Mouse (Mus musculus) cerebellum, adult 11-12 months (tissue): Measurements from ENCODE around the gene Abcb10.
A peak's percentile ranks its signal among the peaks of the same experiment; 100 is the strongest.
"Not testable (repeated sequence)": the region's sequence is repeated elsewhere in the genome, so short reads cannot be mapped to it uniquely, and the experiment has no call there.

Experiments used
- DNase-seq: peaks from one replicate; pipeline ENCODE4 v3.0.0; 2022

Abcb10 gene

GRCm38 (mm10) chr8:123982826-123983400 is at the start of gene Abcb10:
Gene Abcb10, minus strand, starts transcription at chr8:123983122.
- DNase-seq, result peak; percentile 91

GRCm38 (mm10) chr8:124027831-124028230 is 44.9 kb upstream of the Abcb10 start:
- peak; percentile 77 for DNase-seq

- DNase-seq, result not testable (repeated sequence)
Measured at GRCm38 (mm10) chr8:124026265-124026664, 43.3 kb upstream of the Abcb10 start.

- peak; percentile 92 for DNase-seq
Measured at GRCm38 (mm10) chr8:124021237-124022227, 38.6 kb upstream of the Abcb10 start, which contains the start of the genes Taf5l and Urb2. Gene Taf5l, minus strand, starts transcription at chr8:124021397. Gene Urb2, plus strand, starts transcription at chr8:124021508.

DNA sequence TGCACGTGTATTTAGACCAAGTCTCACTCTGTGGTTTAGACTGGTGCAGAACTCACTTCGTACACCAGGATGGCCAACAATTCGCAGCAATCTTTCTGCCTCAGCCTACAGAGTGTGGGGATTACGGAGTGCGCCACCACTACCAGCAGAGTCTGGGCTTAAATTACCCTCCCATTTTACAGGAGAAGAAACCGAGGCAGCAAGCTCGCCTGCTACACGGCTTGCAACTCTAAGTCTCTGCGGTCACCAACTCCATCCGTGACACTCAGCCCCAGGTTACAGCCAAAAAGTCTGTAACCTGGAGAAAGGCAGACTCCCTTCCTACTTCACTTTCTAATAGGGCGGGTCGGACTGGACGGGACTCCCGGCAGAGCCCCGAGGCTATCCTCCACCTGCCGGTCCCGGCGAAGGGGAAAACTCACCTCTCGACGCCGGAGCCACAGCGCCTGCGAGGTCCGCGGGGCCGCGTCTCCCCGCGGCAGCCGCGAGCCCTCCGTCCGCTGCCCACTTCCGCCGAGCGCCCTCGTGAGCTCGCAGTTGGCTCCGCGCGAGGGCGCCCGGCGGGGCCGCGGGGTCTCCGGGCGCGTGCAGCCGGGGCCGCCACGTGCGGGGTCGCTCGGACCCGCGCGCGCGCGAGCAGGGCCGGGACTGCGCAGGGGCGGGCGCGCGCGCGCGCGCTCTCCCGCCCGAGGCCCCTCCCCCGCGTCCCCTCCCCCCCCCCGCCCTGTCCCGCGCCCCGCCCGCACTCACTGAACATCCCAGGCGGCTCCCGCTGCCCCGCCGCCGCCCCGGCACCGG is 37.7 kb upstream of the Abcb10 start:
- peak; percentile 59 for DNase-seq

DNA sequence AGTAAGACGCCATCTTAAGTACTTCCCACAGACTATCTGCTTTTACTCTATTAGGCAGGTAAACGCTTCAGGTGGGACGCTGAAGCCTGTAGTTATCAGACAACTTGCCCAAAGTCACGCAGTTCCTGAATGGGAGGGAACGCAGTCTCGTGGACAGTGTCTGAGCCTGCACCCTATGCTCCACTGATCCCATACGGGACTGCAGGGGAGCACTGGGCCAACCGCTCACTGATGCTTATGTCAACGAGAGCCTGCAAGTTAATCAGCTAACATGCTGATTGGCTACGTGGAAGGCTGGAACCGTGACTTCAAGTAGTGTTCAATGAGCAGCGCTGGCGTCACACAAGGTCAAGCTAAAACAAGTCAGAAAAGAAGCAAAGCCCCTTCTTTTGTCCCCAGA is 36.9 kb upstream of the Abcb10 start:
- DNase-seq, result peak; percentile 19

DNA sequence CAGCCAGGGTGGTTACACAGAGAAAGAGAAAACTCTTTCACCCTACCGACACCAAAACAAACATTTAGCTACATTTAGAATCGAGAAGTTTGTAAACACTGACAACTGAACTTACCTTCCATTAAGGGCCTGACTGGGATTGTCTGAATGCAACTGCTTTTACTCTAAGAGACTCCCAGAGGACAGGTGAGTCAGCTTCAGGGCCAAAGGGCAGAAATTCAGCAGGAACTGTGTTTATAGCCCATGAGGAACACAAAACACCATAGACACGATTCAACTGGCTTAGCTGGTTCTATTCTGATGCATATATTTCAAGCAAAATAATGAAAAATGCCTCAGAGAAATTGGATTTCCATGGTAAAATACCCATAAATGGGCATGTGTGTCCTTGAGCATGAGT is 31.8 kb upstream of the Abcb10 start:
- DNase-seq, result no peak

- not testable (repeated sequence) for DNase-seq
Measured at GRCm38 (mm10) chr8:124014299-124014698, 31.4 kb upstream of the Abcb10 start.

- no peak for DNase-seq
Measured at GRCm38 (mm10) chr8:124011989-124012586, 29.2 kb upstream of the Abcb10 start.

GRCm38 (mm10) chr8:124011580-124011979 is 28.7 kb upstream of the Abcb10 start:
- no peak for DNase-seq

- no peak for DNase-seq
Measured at GRCm38 (mm10) chr8:124007829-124008228, 24.9 kb upstream of the Abcb10 start.

DNA sequence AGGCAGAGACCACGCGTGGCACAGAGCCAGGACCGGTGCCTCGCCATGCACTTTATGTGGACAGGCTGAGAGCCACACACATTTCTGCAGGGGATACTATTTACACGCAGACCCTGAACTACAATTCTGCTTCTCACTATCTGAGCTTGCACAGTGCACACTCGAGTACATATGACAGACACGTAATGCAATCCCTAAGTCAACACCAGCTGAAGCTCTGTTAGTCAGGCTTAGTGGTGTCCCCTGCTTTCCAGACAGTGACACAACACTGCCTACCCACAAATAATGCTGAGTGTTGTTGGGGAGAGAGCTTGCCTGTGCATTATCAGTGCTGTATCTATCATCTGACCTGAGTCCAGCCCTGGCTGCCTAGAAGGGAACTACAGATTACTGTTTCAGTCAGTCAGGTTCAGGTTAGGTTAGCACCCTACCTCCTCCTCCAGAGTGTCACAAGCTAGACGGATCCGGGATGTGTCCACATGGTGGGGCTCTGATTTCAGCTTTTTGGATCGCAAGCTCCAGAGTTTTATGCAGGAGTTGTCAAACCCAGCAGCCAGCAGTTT is 19.7 kb upstream of the Abcb10 start:
- DNase-seq, result no peak

DNA sequence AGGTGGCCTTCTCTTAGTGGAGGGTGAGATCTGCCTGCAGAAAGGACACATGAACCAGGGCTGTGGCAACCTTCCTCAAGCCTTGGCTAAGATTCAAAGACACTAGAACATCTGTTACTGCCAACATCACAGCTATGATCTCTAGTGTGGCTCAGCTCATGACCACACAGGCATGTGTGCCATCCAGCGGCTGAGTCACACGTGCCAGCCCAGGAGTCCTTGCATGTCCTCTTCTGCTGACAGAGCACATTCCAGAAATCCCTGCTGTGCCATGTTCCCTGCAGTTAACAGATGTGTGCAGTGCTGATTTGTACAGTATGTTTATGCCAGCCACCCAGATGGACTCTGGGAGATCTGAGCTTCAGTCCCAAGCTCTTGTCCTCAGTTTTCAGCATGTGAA is 16.6 kb upstream of the Abcb10 start:
- DNase-seq, result no peak

- DNase-seq, result no peak
Measured at GRCm38 (mm10) chr8:123993997-123994396, 11.1 kb upstream of the Abcb10 start.

DNA sequence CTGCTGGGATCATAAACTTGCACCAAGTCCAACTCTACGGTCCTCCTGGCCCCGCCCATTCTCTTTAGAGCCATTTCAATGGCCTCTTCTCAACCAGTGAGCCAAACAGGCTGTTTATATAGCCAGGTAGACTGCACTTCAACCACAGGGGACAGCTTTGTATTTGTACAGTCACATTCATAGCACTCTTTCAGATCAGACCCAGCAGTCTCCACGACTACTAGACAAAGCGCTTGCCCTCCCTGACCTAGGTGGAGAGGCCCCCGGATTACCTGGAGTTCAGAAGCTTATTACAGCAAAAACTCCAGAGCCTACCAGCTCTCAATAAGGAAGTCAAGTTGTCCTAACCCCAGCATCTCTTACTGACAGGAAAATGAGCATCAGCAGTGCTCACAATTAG is 10.7 kb upstream of the Abcb10 start:
- DNase-seq, result no peak

DNA sequence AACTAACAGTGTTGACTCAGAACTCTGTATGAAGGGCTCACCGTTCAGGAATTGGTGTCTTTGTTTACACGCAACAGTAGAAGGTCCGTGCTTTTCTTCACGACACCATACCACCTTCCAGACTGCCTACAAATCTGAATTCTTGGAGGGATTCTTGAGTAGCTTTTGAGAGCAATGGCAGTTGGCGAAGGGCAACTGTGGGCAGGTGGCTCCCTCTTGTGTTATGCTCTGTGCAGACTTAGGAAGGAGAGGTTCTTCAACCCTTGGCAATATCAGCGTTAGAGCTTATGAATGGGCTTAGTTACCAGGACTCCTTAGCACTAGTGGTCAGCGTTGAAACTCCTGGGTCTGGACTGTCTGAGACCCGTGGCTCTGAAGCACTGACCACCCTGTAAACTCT is 9.7 kb upstream of the Abcb10 start:
- no peak for DNase-seq

DNA sequence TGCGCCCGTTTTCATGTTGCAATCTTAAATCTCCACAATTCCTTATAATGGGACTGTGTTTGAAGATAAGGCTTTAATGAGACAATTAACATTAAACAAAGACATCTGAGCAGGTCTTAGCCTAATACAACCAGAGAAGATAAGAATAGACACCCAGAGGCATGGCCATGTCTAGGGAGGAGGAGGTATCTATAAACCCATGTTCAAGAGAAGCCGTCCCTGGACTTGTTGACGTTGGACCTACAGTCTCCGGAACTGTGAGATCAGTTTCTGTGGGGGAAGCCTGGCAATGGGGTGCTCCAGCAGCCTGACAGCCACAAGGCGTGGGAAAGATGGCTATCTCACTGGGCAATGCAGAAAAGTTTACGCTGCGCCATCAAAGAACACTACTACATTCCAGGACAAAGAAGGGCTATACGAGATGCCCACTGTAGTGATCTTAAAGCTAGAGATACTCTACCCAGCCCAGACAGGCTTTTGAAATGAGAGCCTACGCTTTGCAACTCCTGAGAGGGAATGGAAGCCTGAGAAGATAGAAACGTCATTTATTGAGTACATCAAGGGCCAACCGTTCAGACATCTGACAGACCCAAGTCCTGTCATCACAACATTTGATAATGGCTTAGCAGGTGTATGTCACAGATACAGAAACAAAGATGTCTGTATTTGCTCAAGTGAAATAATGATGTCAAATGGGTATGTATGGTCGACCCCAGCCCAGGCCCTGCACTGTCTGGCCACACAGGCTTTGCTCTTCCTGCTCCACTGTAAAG is 7.5 kb upstream of the Abcb10 start:
- DNase-seq, result no peak

DNA sequence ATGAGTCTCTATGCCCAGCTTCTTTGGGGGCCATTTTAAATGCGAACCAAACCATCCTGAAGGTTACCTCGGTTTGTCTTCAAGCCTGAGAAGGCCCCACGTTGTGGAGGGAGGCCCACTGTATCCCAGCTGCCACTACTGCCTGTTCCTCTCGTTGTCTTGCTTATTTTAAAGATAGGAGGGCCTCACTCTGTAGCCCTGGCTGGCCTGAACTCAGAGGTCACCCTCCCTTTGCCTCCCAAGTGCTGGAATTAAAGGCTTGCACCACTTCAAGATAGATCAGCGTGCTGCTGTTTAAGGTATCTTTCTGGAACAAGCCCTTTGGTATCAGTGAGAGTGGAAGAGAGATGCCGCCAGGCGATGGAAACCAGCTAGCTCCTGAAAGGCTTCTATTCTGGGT is 6.2 kb upstream of the Abcb10 start:
- DNase-seq, result no peak

DNA sequence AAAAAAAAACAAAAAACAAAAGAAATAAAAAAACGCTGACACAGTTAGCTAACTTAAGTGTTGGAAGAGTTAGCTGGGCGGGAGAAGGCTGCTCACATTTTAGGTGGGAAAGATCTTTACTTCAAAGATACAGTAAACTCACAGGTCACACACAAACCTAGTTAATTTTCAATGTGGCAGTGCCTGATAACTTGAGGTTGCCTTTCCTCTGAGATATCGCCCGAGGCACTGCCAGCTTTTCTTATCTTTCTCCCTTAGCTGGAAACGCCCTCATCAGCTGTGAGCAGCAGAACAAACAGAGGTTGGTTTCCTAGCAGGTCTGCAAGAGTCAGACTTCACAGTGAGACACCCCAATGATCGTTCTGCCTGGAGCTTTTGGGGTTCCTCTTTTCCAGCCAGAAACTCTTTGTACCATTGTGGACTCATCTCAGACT is 5.7 kb upstream of the Abcb10 start:
- DNase-seq, result no peak

- DNase-seq, result peak; percentile 63
Measured at GRCm38 (mm10) chr8:123982291-123982793, 580 bp downstream of the Abcb10 start.

DNA sequence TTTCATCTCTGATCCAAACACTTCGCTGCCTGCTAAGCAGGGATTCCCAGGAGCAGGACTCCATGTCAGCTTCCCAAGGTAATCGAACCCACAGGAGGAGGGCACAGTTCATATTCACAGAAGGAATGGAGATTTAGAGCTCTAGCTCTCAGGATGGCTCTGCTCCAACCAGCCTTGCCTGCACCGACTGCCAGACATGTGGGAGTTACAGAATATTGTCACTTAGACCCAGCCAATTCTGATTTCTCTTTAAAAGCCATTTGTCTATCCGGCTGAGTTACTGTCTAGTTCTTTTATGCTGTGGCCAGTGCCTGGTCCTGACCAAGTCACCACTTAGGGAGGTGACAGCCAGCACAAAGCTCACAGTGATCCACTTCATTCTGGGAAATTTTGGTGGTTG is 1.2 kb downstream of the Abcb10 start:
- no peak for DNase-seq
